Mouse (Mus musculus) intestine, postnatal 0 days (tissue): ENCODE measurements around the gene Ltbr. TPM values are rescaled to one million over a fixed set of nuclear protein-coding genes. Genes with fewer than 3 reads are reported as not detected.
"Not testable (repeated sequence)": the region's sequence is repeated elsewhere in the genome, so short reads cannot be mapped to it uniquely, and the experiment has no call there.

Experiments
- ATAC-seq: fragments of 200-750 bp; cut with Nextera tagmentation; 2 replicates; pipeline ENCODE4 v1.8.0; 2017; ENCODE audit warnings: mild to moderate bottlenecking, moderate TSS enrichment, moderate library complexity
- H3K27ac ChIP-seq: fragments of 300-500 bp; sonication (generic); 2 replicates; pipeline ENCODE4 v1.5.1; 2014; ENCODE audit warnings: mild to moderate bottlenecking, low read depth, low read length, moderate library complexity
- H3K27me3 ChIP-seq: fragments of 300-500 bp; sonication (generic); replicated peaks from 2 replicates; pipeline ENCODE4 v1.6.1; 2014; ENCODE audit warnings: low read length, mixed read lengths; ENCODE audit not compliant: control insufficient read depth, insufficient read depth
- H3K36me3 ChIP-seq: fragments of 300-500 bp; sonication (generic); 2 replicates; pipeline ENCODE4 v1.6.1; 2014; ENCODE audit warnings: mild to moderate bottlenecking, moderate library complexity; ENCODE audit not compliant: control insufficient read depth, insufficient read depth
- H3K4me1 ChIP-seq: fragments of 300-500 bp; sonication (generic); replicated peaks from 2 replicates; pipeline ENCODE4 v1.6.1; 2014; ENCODE audit warnings: antibody characterized with exemption, low read length, mixed read lengths; ENCODE audit not compliant: control insufficient read depth, insufficient read depth
- H3K4me2 ChIP-seq: fragments of 300-500 bp; sonication (generic); replicated peaks from 2 replicates; pipeline ENCODE4 v1.6.1; 2014; ENCODE audit warnings: low read depth, mild to moderate bottlenecking, moderate library complexity
- H3K4me3 ChIP-seq: fragments of 300-500 bp; sonication (generic); 2 replicates; pipeline ENCODE4 v1.5.1; 2014; ENCODE audit warnings: low read depth, low read length
- H3K9ac ChIP-seq: fragments of 300-500 bp; sonication (generic); 2 replicates; pipeline ENCODE4 v1.6.1; 2014; ENCODE audit warnings: mild to moderate bottlenecking, low read depth, low read length
- H3K9me3 ChIP-seq: fragments of 300-500 bp; sonication (generic); 2 replicates; pipeline ENCODE4 v1.6.1; 2016; ENCODE audit warnings: mixed run types; ENCODE audit not compliant: control insufficient read depth
- CTCF ChIP-seq: sonication (generic); IDR thresholded peaks from 2 replicates; pipeline ENCODE4 v1.5.1; 2016; ENCODE audit warnings: low read depth, mild to moderate bottlenecking, control low read depth, antibody characterized with exemption, moderate library complexity
- WGBS: fragments of 180-500 bp; shearing (Covaris S2); extraction: QIAGEN DNeasy Blood & Tissue Kit; methylation state at CpG from one replicate; pipeline ENCODE4 v1.1.7; 2014; 5-methylcytosine and 5-hydroxymethylcytosine counted together
- polyA plus RNA-seq: library from polyadenylated mRNA; unstranded; fragments of >200 nt; fragmentation: Nextera tagmentation; extraction: Ambion mirVana; gene quantifications from 2 replicates; pipeline ENCODE4 v1.2.1, GENCODE M21; 2015

The Ltbr gene
- polyA plus RNA-seq, 1 experiment from 2014 or later = 104 TPM

GRCm38 (mm10) chr6:125274841-125275563, 38.7 kb downstream of the Ltbr start:
- peak; percentile 7; the same call in 1 of the 2 replicates for ATAC-seq
- WGBS = 51% methylated on average over 15 of the region's 15 CpGs
- H3K36me3 ChIP-seq = no peaks in the 10 kb centered on the region
- no peaks in the 10 kb centered on the region for H3K4me1 ChIP-seq
- no peak overlapping the region for H3K4me3 ChIP-seq
- no peak overlapping the region for H3K27ac ChIP-seq
- H3K9ac ChIP-seq = no peak overlapping the region
- no peaks in the 10 kb centered on the region for H3K27me3 ChIP-seq
- peak; percentile 84 for TF ChIP-seq CTCF
- no peak overlapping the region for H3K4me2 ChIP-seq
- H3K9me3 ChIP-seq = no peaks in the 10 kb centered on the region

DNA sequence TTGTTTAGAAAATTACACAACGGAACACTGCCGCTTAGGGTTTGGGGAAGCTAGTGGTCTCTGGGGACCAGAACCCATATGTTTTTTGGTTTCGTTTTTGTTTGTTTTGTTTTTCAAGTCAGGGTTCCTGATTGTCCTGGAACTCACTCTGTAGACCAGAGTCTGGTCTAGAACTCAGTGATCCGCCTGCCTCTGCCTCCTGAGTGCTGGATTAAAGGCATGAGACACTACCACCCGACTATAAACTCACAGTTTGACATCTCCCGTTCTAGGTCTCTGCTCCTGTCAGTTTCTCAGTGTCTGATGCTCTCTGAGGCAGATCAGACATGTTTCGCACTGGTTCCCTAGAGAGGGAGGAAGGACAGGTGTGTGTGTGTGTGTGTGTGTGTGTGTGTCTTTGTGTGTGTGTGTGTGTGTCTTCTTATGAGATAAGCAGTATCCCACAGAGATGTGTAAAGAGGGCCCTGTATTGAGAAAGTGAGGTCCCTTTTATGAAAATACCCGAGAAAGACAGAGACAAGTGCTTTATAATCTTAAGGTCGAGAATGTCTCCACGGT, 41.4 kb downstream of the Ltbr start:
- 76% methylated on average over 10 of the region's 10 CpGs for WGBS
- TF ChIP-seq CTCF = no peak
- no peak overlapping the region; the same call in 1 of the 2 replicates for H3K27ac ChIP-seq

DNA sequence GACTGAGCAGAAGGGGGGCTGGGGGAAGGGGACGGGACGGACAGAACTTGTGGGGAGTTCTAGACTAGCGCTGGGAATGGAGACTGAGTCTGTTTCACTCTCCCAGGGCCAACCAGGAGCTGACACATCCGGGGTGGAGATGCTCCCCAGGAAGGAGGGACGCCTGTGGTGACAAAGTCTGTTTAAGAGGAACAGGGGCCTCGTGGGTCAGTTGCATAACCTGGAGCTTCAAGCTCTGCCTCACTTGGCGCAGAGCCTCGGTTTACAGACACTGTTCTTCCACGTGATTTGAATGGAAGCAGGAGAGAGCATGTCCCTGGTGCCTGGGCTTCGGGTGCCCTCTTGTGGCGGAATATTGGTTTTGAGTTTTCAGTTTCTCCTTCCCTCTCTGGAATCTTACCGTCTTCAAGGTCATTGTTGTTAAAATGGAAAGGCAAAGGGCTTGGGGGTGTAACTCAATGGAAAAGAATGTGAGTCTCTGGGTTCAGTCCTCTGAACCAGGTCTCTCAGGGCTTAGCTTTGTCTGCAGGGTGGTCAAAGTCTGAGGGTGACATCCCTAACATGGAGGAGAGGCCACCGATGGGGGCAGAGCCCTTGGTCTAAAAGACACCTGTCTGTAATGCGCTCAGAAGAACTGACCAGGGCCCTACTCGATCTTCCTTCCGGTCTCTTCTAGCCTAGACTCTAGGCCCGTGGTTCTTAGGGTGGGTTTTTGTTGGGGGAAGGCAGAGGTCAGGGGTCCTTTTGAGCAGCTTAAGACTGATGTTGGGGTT, 42.0 kb downstream of the Ltbr start:
- H3K27me3 ChIP-seq = no peaks in the 10 kb centered on the region
- TF ChIP-seq CTCF = peak; percentile 99
- H3K4me2 ChIP-seq = peak overlapping the region; percentile 25; the same call in 1 of the 2 replicates
- no peaks in the 10 kb centered on the region for H3K36me3 ChIP-seq
- WGBS = 18% methylated on average over 17 of the region's 17 CpGs
- H3K27ac ChIP-seq = no peak overlapping the region; the same call in 1 of the 2 replicates
- H3K4me3 ChIP-seq = no peak overlapping the region
- ATAC-seq = peak; percentile 94
- H3K4me1 ChIP-seq = no peaks in the 10 kb centered on the region
- H3K9ac ChIP-seq = no peak overlapping the region
- no peaks in the 10 kb centered on the region for H3K9me3 ChIP-seq

More for the DNA sequence above, 41.4 kb downstream of the Ltbr start:
- H3K9me3 ChIP-seq = no peaks in the 10 kb centered on the region
- H3K4me3 ChIP-seq = no peak overlapping the region
- H3K27me3 ChIP-seq = no peaks in the 10 kb centered on the region
- no peak overlapping the region for H3K9ac ChIP-seq
- H3K4me1 ChIP-seq = no peaks in the 10 kb centered on the region
- no peak overlapping the region for H3K4me2 ChIP-seq
- no peaks in the 10 kb centered on the region for H3K36me3 ChIP-seq
- no peak for ATAC-seq

DNA sequence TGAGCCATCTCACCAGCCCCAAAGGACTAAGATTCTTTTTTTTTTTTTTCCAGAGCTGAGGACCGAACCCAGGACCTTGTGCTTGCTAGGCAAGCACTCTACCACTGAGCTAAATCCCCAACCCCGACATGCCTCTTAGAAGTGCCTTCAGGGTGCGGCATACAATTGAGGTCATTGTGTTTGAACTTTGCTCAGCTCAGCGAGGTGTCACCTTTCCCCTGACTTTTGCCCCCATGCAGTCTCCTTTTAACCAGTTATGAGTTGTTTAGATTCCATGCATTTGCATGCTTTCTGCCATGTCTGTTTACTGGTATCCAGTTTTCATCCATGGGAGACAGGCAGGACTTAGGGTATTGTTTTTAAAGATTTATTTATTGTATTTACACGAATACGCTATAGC, 44.9 kb downstream of the Ltbr start:
- 30% methylated on average over 6 of the region's 6 CpGs for WGBS
- H3K9ac ChIP-seq = no peak overlapping the region
- H3K9me3 ChIP-seq = no peaks in the 10 kb centered on the region
- no peaks in the 10 kb centered on the region for H3K36me3 ChIP-seq
- H3K27ac ChIP-seq = peak overlapping the region; percentile 41; the same call in 1 of the 2 replicates
- H3K27me3 ChIP-seq = no peaks in the 10 kb centered on the region
- no peaks in the 10 kb centered on the region for H3K4me1 ChIP-seq
- ATAC-seq = peak; percentile 55
- TF ChIP-seq CTCF = no peak
- H3K4me2 ChIP-seq = no peak overlapping the region
- H3K4me3 ChIP-seq = no peak overlapping the region

GRCm38 (mm10) chr6:125267469-125267868, 46.2 kb downstream of the Ltbr start:
- H3K27me3 ChIP-seq = no peaks in the 10 kb centered on the region
- no peak for TF ChIP-seq CTCF
- H3K9ac ChIP-seq = no peak overlapping the region
- no peak overlapping the region for H3K4me2 ChIP-seq
- H3K4me1 ChIP-seq = no peaks in the 10 kb centered on the region
- 71% methylated on average over 3 of the region's 3 CpGs for WGBS
- H3K9me3 ChIP-seq = no peaks in the 10 kb centered on the region
- no peak overlapping the region for H3K4me3 ChIP-seq
- ATAC-seq = no peak
- no peaks in the 10 kb centered on the region for H3K36me3 ChIP-seq
- H3K27ac ChIP-seq = no peak overlapping the region

GRCm38 (mm10) chr6:125266600-125266999, 47.1 kb downstream of the Ltbr start:
- ATAC-seq, H3K27me3 ChIP-seq, H3K4me1 ChIP-seq, H3K9me3 ChIP-seq, H3K4me3 ChIP-seq, H3K27ac ChIP-seq, H3K36me3 ChIP-seq, H3K9ac ChIP-seq, H3K4me2 ChIP-seq: not testable (repeated sequence)
- 64% methylated on average over 6 of the region's 6 CpGs for WGBS
- TF ChIP-seq CTCF = peak; percentile 14; the same call in 1 of the 2 replicates
